Mouse (Mus musculus) forebrain, embryonic 13.5 days (tissue): ENCODE measurements around the gene Lyrm2. TPM values are rescaled to one million over a fixed set of nuclear protein-coding genes. Genes with fewer than 3 reads are reported as not detected.

Experiments used
- ATAC-seq: fragments of 200-750 bp; cut with Nextera tagmentation; 2 replicates; pipeline ENCODE4 v1.8.0; 2017
- H3K27ac ChIP-seq: fragments of 300-500 bp; sonication (generic); 2 replicates; pipeline ENCODE4 v1.5.1; 2015; ENCODE audit warnings: inconsistent platforms, mild to moderate bottlenecking, moderate library complexity
- H3K27me3 ChIP-seq: fragments of 300-500 bp; sonication (generic); 2 replicates; pipeline ENCODE4 v1.6.1; 2015; ENCODE audit warnings: mild to moderate bottlenecking, inconsistent platforms
- H3K36me3 ChIP-seq: fragments of 300-500 bp; sonication (generic); 2 replicates; pipeline ENCODE4 v1.6.1; 2015; ENCODE audit warnings: mild to moderate bottlenecking, inconsistent platforms; ENCODE audit not compliant: poor library complexity, severe bottlenecking
- H3K4me1 ChIP-seq: fragments of 300-500 bp; sonication (generic); 2 replicates; pipeline ENCODE4 v1.6.1; 2015; ENCODE audit warnings: inconsistent platforms
- H3K4me2 ChIP-seq: fragments of 300-500 bp; sonication (generic); 2 replicates; pipeline ENCODE4 v1.6.1; 2015; ENCODE audit warnings: inconsistent platforms, mild to moderate bottlenecking, moderate library complexity
- H3K4me3 ChIP-seq: fragments of 300-500 bp; sonication (generic); 2 replicates; pipeline ENCODE4 v1.5.1; 2015; ENCODE audit warnings: mild to moderate bottlenecking, inconsistent platforms
- H3K9ac ChIP-seq: fragments of 300-500 bp; sonication (generic); 2 replicates; pipeline ENCODE4 v1.6.1; 2015; ENCODE audit warnings: mild to moderate bottlenecking, inconsistent platforms
- H3K9me3 ChIP-seq: fragments of 300-500 bp; sonication (generic); replicated peaks from 2 replicates; pipeline ENCODE4 v1.6.1; 2016; ENCODE audit warnings: inconsistent platforms
- WGBS: fragments of 180-500 bp; shearing (Covaris S2); methylation state at CpG from one replicate; pipeline ENCODE4 v1.1.7; 2015; 5-methylcytosine and 5-hydroxymethylcytosine counted together
- polyA plus RNA-seq: library from polyadenylated mRNA; unstranded; fragments of >200 nt; fragmentation: Nextera tagmentation; extraction: Ambion mirVana; gene quantifications from 2 replicates; pipeline ENCODE4 v1.2.1, GENCODE M21; 2015

The Lyrm2 gene
- polyA plus RNA-seq: 170 and 172 TPM in 2 replicates

- peak; percentile 94 for ATAC-seq
- no peaks in the 10 kb centered on the region for H3K27me3 ChIP-seq
- peaks cover 2% of the 10 kb centered on the region; the same call in 1 of the 2 replicates for H3K36me3 ChIP-seq
- peak within 1 kb of the TSS; percentile 72 for H3K4me2 ChIP-seq
- peak within 1 kb of the TSS; percentile 92 for H3K9ac ChIP-seq
- peak within 1 kb of the TSS; percentile 68 for H3K4me3 ChIP-seq
- under 1% methylated on average over 53 of the region's 53 CpGs for WGBS
- peaks cover 9% of the 10 kb centered on the region for H3K4me1 ChIP-seq
- no peaks in the 10 kb centered on the region for H3K9me3 ChIP-seq
- peak within 1 kb of the TSS; percentile 99 for H3K27ac ChIP-seq
These were observed at the start of gene Lyrm2 for GRCm38 (mm10) chr4:32799966-32800576. Gene Lyrm2 (plus strand): TSS chr4:32800253.

- Histone ChIP-seq H3K27ac (no peak overlapping the region), H3K9ac (no peak overlapping the region), H3K4me2 (no peak overlapping the region), H3K4me1 (no peaks in the 10 kb centered on the region), H3K9me3 (no peaks in the 10 kb centered on the region), H3K27me3 (no peaks in the 10 kb centered on the region), H3K4me3 (no peak overlapping the region), H3K36me3 (peaks cover 89% of the 10 kb centered on the region)
- 97% methylated on average over 1 of the region's 1 CpGs for WGBS
- ATAC-seq: no peak
These were observed 49.3 kb upstream of the Lyrm2 start for GRCm38 (mm10) chr4:32750711-32751110.

GRCm38 (mm10) chr4:32757430-32757829 is 42.6 kb upstream of the Lyrm2 start:
- H3K9me3 ChIP-seq: no peaks in the 10 kb centered on the region
- no peak overlapping the region for H3K4me2 ChIP-seq
- ATAC-seq: no peak
- peaks cover 80% of the 10 kb centered on the region for H3K36me3 ChIP-seq
- H3K9ac ChIP-seq: no peak overlapping the region
- H3K4me3 ChIP-seq: no peak overlapping the region
- no peak overlapping the region for H3K27ac ChIP-seq
- no peaks in the 10 kb centered on the region for H3K27me3 ChIP-seq
- WGBS: 98% methylated on average over 2 of the region's 2 CpGs
- H3K4me1 ChIP-seq: no peaks in the 10 kb centered on the region

- no peaks in the 10 kb centered on the region for H3K4me1 ChIP-seq
- H3K9ac ChIP-seq: no peak overlapping the region
- H3K27me3 ChIP-seq: no peaks in the 10 kb centered on the region
- ATAC-seq: no peak
- no peak overlapping the region for H3K4me3 ChIP-seq
- H3K9me3 ChIP-seq: no peaks in the 10 kb centered on the region
- no peak overlapping the region for H3K4me2 ChIP-seq
- H3K27ac ChIP-seq: no peak overlapping the region
- 68% methylated on average over 7 of the region's 7 CpGs for WGBS
- H3K36me3 ChIP-seq: peaks cover 71% of the 10 kb centered on the region
These were observed 32.6 kb upstream of the Lyrm2 start for GRCm38 (mm10) chr4:32767471-32767870.

GRCm38 (mm10) chr4:32768046-32768445 is 32.0 kb upstream of the Lyrm2 start:
- H3K9ac ChIP-seq: no peak overlapping the region
- no peak for ATAC-seq
- no peak overlapping the region for H3K4me2 ChIP-seq
- H3K36me3 ChIP-seq: peaks cover 71% of the 10 kb centered on the region
- H3K27ac ChIP-seq: no peak overlapping the region
- H3K9me3 ChIP-seq: no peaks in the 10 kb centered on the region
- no peaks in the 10 kb centered on the region for H3K4me1 ChIP-seq
- 93% methylated on average over 10 of the region's 10 CpGs for WGBS
- H3K4me3 ChIP-seq: no peak overlapping the region
- no peaks in the 10 kb centered on the region for H3K27me3 ChIP-seq

- 97% methylated on average over 7 of the region's 7 CpGs for WGBS
- no peak for ATAC-seq
These were observed 29.7 kb upstream of the Lyrm2 start for GRCm38 (mm10) chr4:32770284-32770810.

GRCm38 (mm10) chr4:32779996-32780395 is 20.1 kb upstream of the Lyrm2 start:
- no peak overlapping the region for H3K9ac ChIP-seq
- H3K9me3 ChIP-seq: no peaks in the 10 kb centered on the region
- no peak overlapping the region for H3K4me3 ChIP-seq
- H3K4me2 ChIP-seq: no peak overlapping the region
- no peak overlapping the region for H3K27ac ChIP-seq
- no peaks in the 10 kb centered on the region for H3K27me3 ChIP-seq
- ATAC-seq: no peak
- 96% methylated on average over 4 of the region's 4 CpGs for WGBS
- H3K36me3 ChIP-seq: peaks cover 26% of the 10 kb centered on the region
- no peaks in the 10 kb centered on the region for H3K4me1 ChIP-seq

More at GRCm38 (mm10) chr4:32770284-32770810, 29.7 kb upstream of the Lyrm2 start:
- H3K4me2 ChIP-seq: no peak overlapping the region
- no peaks in the 10 kb centered on the region for H3K4me1 ChIP-seq
- H3K9me3 ChIP-seq: no peaks in the 10 kb centered on the region
- no peak overlapping the region for H3K9ac ChIP-seq
- H3K27me3 ChIP-seq: no peaks in the 10 kb centered on the region
- H3K4me3 ChIP-seq: no peak overlapping the region
- H3K36me3 ChIP-seq: peaks cover 70% of the 10 kb centered on the region
- no peak overlapping the region for H3K27ac ChIP-seq

GRCm38 (mm10) chr4:32787110-32787509 is 12.9 kb upstream of the Lyrm2 start:
- no peaks in the 10 kb centered on the region for H3K9me3 ChIP-seq
- no peak overlapping the region for H3K9ac ChIP-seq
- no peaks in the 10 kb centered on the region for H3K27me3 ChIP-seq
- WGBS: 96% methylated on average over 1 of the region's 1 CpGs
- ATAC-seq: no peak
- no peaks in the 10 kb centered on the region for H3K4me1 ChIP-seq
- H3K4me2 ChIP-seq: no peak overlapping the region
- H3K27ac ChIP-seq: no peak overlapping the region
- H3K4me3 ChIP-seq: no peak overlapping the region
- 0 out of 2 replicates have a peak, but pooled peaks cover 4% of the 10 kb centered on the region for H3K36me3 ChIP-seq

GRCm38 (mm10) chr4:32789020-32789419 is 11.0 kb upstream of the Lyrm2 start:
- Histone ChIP-seq H3K9ac (no peak overlapping the region), H3K4me1 (no peaks in the 10 kb centered on the region), H3K9me3 (no peaks in the 10 kb centered on the region), H3K4me2 (no peak overlapping the region), H3K27me3 (no peaks in the 10 kb centered on the region), H3K36me3 (0 out of 2 replicates have a peak, but pooled peaks cover 4% of the 10 kb centered on the region), H3K4me3 (no peak overlapping the region), H3K27ac (no peak overlapping the region)
- no peak for ATAC-seq
- 87% methylated on average over 4 of the region's 4 CpGs for WGBS

- Histone ChIP-seq H3K4me3 (no peak overlapping the region), H3K4me2 (no peak overlapping the region), H3K27me3 (no peaks in the 10 kb centered on the region), H3K36me3 (no peaks in the 10 kb centered on the region), H3K9ac (no peak overlapping the region), H3K27ac (no peak overlapping the region), H3K9me3 (no peaks in the 10 kb centered on the region), H3K4me1 (peaks cover 9% of the 10 kb centered on the region)
- 97% methylated on average over 4 of the region's 4 CpGs for WGBS
- ATAC-seq: no peak
These were observed 1.1 kb upstream of the Lyrm2 start for GRCm38 (mm10) chr4:32798976-32799375.

GRCm38 (mm10) chr4:32800577-32801170 is 621 bp downstream of the Lyrm2 start:
- WGBS: 4% methylated on average over 9 of the region's 9 CpGs
- H3K9ac ChIP-seq: peak overlapping the region; percentile 92
- no peaks in the 10 kb centered on the region for H3K27me3 ChIP-seq
- H3K4me3 ChIP-seq: peak overlapping the region; percentile 68
- peak overlapping the region; percentile 72 for H3K4me2 ChIP-seq
- peak overlapping the region; percentile 99 for H3K27ac ChIP-seq
- no peaks in the 10 kb centered on the region for H3K9me3 ChIP-seq
- peak; percentile 46 for ATAC-seq
- H3K36me3 ChIP-seq: peaks cover 8% of the 10 kb centered on the region
- peaks cover 9% of the 10 kb centered on the region for H3K4me1 ChIP-seq

- no peak for ATAC-seq
- Histone ChIP-seq H3K4me1 (no peaks in the 10 kb centered on the region), H3K9me3 (no peaks in the 10 kb centered on the region), H3K4me3 (no peak overlapping the region), H3K4me2 (no peak overlapping the region), H3K27ac (no peak overlapping the region), H3K36me3 (peaks cover 62% of the 10 kb centered on the region), H3K27me3 (no peaks in the 10 kb centered on the region), H3K9ac (no peak overlapping the region)
- 71% methylated on average over 5 of the region's 5 CpGs for WGBS
These were observed 17.4 kb downstream of the Lyrm2 start for GRCm38 (mm10) chr4:32817478-32817877.
